Mouse (Mus musculus): ENCODE measurements around the gene Ap5z1. TPM values are rescaled to one million over a fixed set of nuclear protein-coding genes. Genes with fewer than 3 reads are reported as not detected.
A peak's percentile ranks its signal among the peaks of the same experiment; 100 is the strongest.

Gene Ap5z1
- 11.7 and 12.0 TPM in 2 replicates for polyA plus RNA-seq (2014; fragmentation: Nextera tagmentation; extraction: Ambion mirVana)

GRCm38 (mm10) chr5:142463461-142464454 lies at the start of gene Ap5z1:
Gene Ap5z1, plus strand, starts transcription at chr5:142463944.
- DNase-seq (ENCODE audit: low spot score): peak; percentile 96
- Histone ChIP-seq H3K27ac (ENCODE audit: low read depth, low read length) (peak within 1 kb of the TSS; percentile 42; the same call in 1 of the 2 replicates), H3K4me3 (ENCODE audit: low read depth, low read length) (peak within 1 kb of the TSS; percentile 64), H3K4me2 (ENCODE audit: low read depth) (peak within 1 kb of the TSS; percentile 57), H3K27me3 (ENCODE audit: control insufficient read depth, insufficient read depth, low read length) (no peaks in the 10 kb centered on the region), H3K36me3 (ENCODE audit: control insufficient read depth, insufficient read depth, low read length) (peaks cover 4% of the 10 kb centered on the region; the same call in 1 of the 2 replicates), H3K4me1 (ENCODE audit: control insufficient read depth, insufficient read depth, low read length) (peaks cover 8% of the 10 kb centered on the region), H3K9me3 (ENCODE audit: control insufficient read depth, low read length) (no peaks in the 10 kb centered on the region), H3K9ac (ENCODE audit: low read length) (peak within 1 kb of the TSS; percentile 54)
- 2% methylated on average over 60 of the region's 60 CpGs for WGBS
- peak; percentile 89 for ATAC-seq (ENCODE audit: insufficient read depth, low FRiP score, low TSS enrichment)

- 36% methylated on average over 6 of the region's 6 CpGs for WGBS
Observed at GRCm38 (mm10) chr5:142415401-142415800, 48.3 kb upstream of the Ap5z1 start.

GRCm38 (mm10) chr5:142416070-142416775 lies 47.5 kb upstream of the Ap5z1 start:
- Histone ChIP-seq H3K27me3 (ENCODE audit: control insufficient read depth, insufficient read depth, low read length) (no peaks in the 10 kb centered on the region), H3K4me1 (ENCODE audit: control insufficient read depth, insufficient read depth, low read length) (peaks cover 17% of the 10 kb centered on the region), H3K9me3 (ENCODE audit: control insufficient read depth, low read length) (no peaks in the 10 kb centered on the region), H3K27ac (ENCODE audit: low read depth, low read length) (no peak overlapping the region), H3K36me3 (ENCODE audit: control insufficient read depth, insufficient read depth, low read length) (peaks cover 4% of the 10 kb centered on the region; the same call in 1 of the 2 replicates), H3K9ac (ENCODE audit: low read length) (no peak overlapping the region), H3K4me3 (ENCODE audit: low read depth, low read length) (no peak overlapping the region), H3K4me2 (ENCODE audit: low read depth) (no peak overlapping the region)
- DNase-seq (ENCODE audit: low spot score): no peak
- no peak for ATAC-seq (ENCODE audit: insufficient read depth, low FRiP score, low TSS enrichment)
- 34% methylated on average over 14 of the region's 14 CpGs for WGBS

More at GRCm38 (mm10) chr5:142415401-142415800, 48.3 kb upstream of the Ap5z1 start:
- DNase-seq (ENCODE audit: low spot score): no peak
- no peak overlapping the region for H3K4me3 ChIP-seq (ENCODE audit: low read depth, low read length)
- peaks cover 17% of the 10 kb centered on the region for H3K4me1 ChIP-seq (ENCODE audit: control insufficient read depth, insufficient read depth, low read length)
- no peak overlapping the region for H3K27ac ChIP-seq (ENCODE audit: low read depth, low read length)
- no peak overlapping the region for H3K4me2 ChIP-seq (ENCODE audit: low read depth)
- ATAC-seq (ENCODE audit: insufficient read depth, low FRiP score, low TSS enrichment): peak; percentile 9; the same call in 1 of the 2 replicates
- H3K36me3 ChIP-seq (ENCODE audit: control insufficient read depth, insufficient read depth, low read length): peaks cover 3% of the 10 kb centered on the region; the same call in 1 of the 2 replicates
- H3K9ac ChIP-seq (ENCODE audit: low read length): no peak overlapping the region
- no peaks in the 10 kb centered on the region for H3K9me3 ChIP-seq (ENCODE audit: control insufficient read depth, low read length)
- H3K27me3 ChIP-seq (ENCODE audit: control insufficient read depth, insufficient read depth, low read length): no peaks in the 10 kb centered on the region

- Histone ChIP-seq H3K9me3 (ENCODE audit: control insufficient read depth, low read length) (no peaks in the 10 kb centered on the region), H3K27me3 (ENCODE audit: control insufficient read depth, insufficient read depth, low read length) (no peaks in the 10 kb centered on the region), H3K27ac (ENCODE audit: low read depth, low read length) (no peak overlapping the region), H3K4me2 (ENCODE audit: low read depth) (no peak overlapping the region), H3K4me3 (ENCODE audit: low read depth, low read length) (no peak overlapping the region), H3K9ac (ENCODE audit: low read length) (no peak overlapping the region), H3K4me1 (ENCODE audit: control insufficient read depth, insufficient read depth, low read length) (peaks cover 17% of the 10 kb centered on the region), H3K36me3 (ENCODE audit: control insufficient read depth, insufficient read depth, low read length) (peaks cover 4% of the 10 kb centered on the region; the same call in 1 of the 2 replicates)
- no peak for DNase-seq (ENCODE audit: low spot score)
- 70% methylated on average over 3 of the region's 3 CpGs for WGBS
- ATAC-seq (ENCODE audit: insufficient read depth, low FRiP score, low TSS enrichment): no peak
Observed at GRCm38 (mm10) chr5:142417104-142417503, 46.6 kb upstream of the Ap5z1 start.

GRCm38 (mm10) chr5:142417876-142418275 lies 45.9 kb upstream of the Ap5z1 start:
- peaks cover 4% of the 10 kb centered on the region; the same call in 1 of the 2 replicates for H3K36me3 ChIP-seq (ENCODE audit: control insufficient read depth, insufficient read depth, low read length)
- H3K27ac ChIP-seq (ENCODE audit: low read depth, low read length): no peak overlapping the region
- H3K4me1 ChIP-seq (ENCODE audit: control insufficient read depth, insufficient read depth, low read length): peaks cover 17% of the 10 kb centered on the region
- no peak overlapping the region for H3K9ac ChIP-seq (ENCODE audit: low read length)
- H3K4me3 ChIP-seq (ENCODE audit: low read depth, low read length): no peak overlapping the region
- no peak overlapping the region for H3K4me2 ChIP-seq (ENCODE audit: low read depth)
- 77% methylated on average over 9 of the region's 9 CpGs for WGBS
- DNase-seq (ENCODE audit: low spot score) (no peak), ATAC-seq (ENCODE audit: insufficient read depth, low FRiP score, low TSS enrichment) (no peak)
- no peaks in the 10 kb centered on the region for H3K9me3 ChIP-seq (ENCODE audit: control insufficient read depth, low read length)
- H3K27me3 ChIP-seq (ENCODE audit: control insufficient read depth, insufficient read depth, low read length): no peaks in the 10 kb centered on the region

GRCm38 (mm10) chr5:142418419-142418818 lies 45.3 kb upstream of the Ap5z1 start:
- Histone ChIP-seq H3K9ac (ENCODE audit: low read length) (no peak overlapping the region), H3K36me3 (ENCODE audit: control insufficient read depth, insufficient read depth, low read length) (peaks cover 4% of the 10 kb centered on the region; the same call in 1 of the 2 replicates), H3K27me3 (ENCODE audit: control insufficient read depth, insufficient read depth, low read length) (no peaks in the 10 kb centered on the region), H3K27ac (ENCODE audit: low read depth, low read length) (no peak overlapping the region), H3K4me1 (ENCODE audit: control insufficient read depth, insufficient read depth, low read length) (peaks cover 17% of the 10 kb centered on the region), H3K9me3 (ENCODE audit: control insufficient read depth, low read length) (no peaks in the 10 kb centered on the region), H3K4me3 (ENCODE audit: low read depth, low read length) (no peak overlapping the region), H3K4me2 (ENCODE audit: low read depth) (no peak overlapping the region)
- ATAC-seq (ENCODE audit: insufficient read depth, low FRiP score, low TSS enrichment) (no peak), DNase-seq (ENCODE audit: low spot score) (no peak)
- 93% methylated on average over 4 of the region's 4 CpGs for WGBS

- Histone ChIP-seq H3K27ac (ENCODE audit: low read depth, low read length) (no peak overlapping the region), H3K36me3 (ENCODE audit: control insufficient read depth, insufficient read depth, low read length) (peaks cover 4% of the 10 kb centered on the region; the same call in 1 of the 2 replicates), H3K4me1 (ENCODE audit: control insufficient read depth, insufficient read depth, low read length) (0 out of 2 replicates have a peak, but pooled peaks cover 5% of the 10 kb centered on the region), H3K4me3 (ENCODE audit: low read depth, low read length) (no peak overlapping the region), H3K4me2 (ENCODE audit: low read depth) (no peak overlapping the region), H3K9ac (ENCODE audit: low read length) (no peak overlapping the region), H3K9me3 (ENCODE audit: control insufficient read depth, low read length) (no peaks in the 10 kb centered on the region), H3K27me3 (ENCODE audit: control insufficient read depth, insufficient read depth, low read length) (no peaks in the 10 kb centered on the region)
- ATAC-seq (ENCODE audit: insufficient read depth, low FRiP score, low TSS enrichment) (no peak), DNase-seq (ENCODE audit: low spot score) (no peak)
- 98% methylated on average over 4 of the region's 4 CpGs for WGBS
Observed at GRCm38 (mm10) chr5:142420317-142420716, 43.4 kb upstream of the Ap5z1 start.

- Histone ChIP-seq H3K9me3 (ENCODE audit: control insufficient read depth, low read length) (no peaks in the 10 kb centered on the region), H3K4me3 (ENCODE audit: low read depth, low read length) (no peak overlapping the region), H3K36me3 (ENCODE audit: control insufficient read depth, insufficient read depth, low read length) (peaks cover 4% of the 10 kb centered on the region; the same call in 1 of the 2 replicates), H3K9ac (ENCODE audit: low read length) (no peak overlapping the region), H3K4me1 (ENCODE audit: control insufficient read depth, insufficient read depth, low read length) (0 out of 2 replicates have a peak, but pooled peaks cover 5% of the 10 kb centered on the region), H3K27me3 (ENCODE audit: control insufficient read depth, insufficient read depth, low read length) (no peaks in the 10 kb centered on the region), H3K27ac (ENCODE audit: low read depth, low read length) (no peak overlapping the region), H3K4me2 (ENCODE audit: low read depth) (no peak overlapping the region)
- WGBS: 84% methylated on average over 9 of the region's 9 CpGs
- ATAC-seq (ENCODE audit: insufficient read depth, low FRiP score, low TSS enrichment) (no peak), DNase-seq (ENCODE audit: low spot score) (no peak)
Observed at GRCm38 (mm10) chr5:142420920-142421319, 42.8 kb upstream of the Ap5z1 start.

Measured in neural tube, embryonic 11.5 days (tissue).